Mouse (Mus musculus) midbrain, embryonic 15.5 days (tissue): ENCODE results near the gene Epha4. TPM values are rescaled to one million over a fixed set of nuclear protein-coding genes. Genes with fewer than 3 reads are reported as not detected.

ENCODE experiments used
- ATAC-seq: fragments of 200-750 bp; cut with Nextera tagmentation; replicated peaks from 2 replicates; pipeline ENCODE4 v1.8.0; 2017; ENCODE audit warnings: moderate TSS enrichment
- H3K27ac ChIP-seq: fragments of 300-500 bp; sonication (generic); 2 replicates; pipeline ENCODE4 v1.5.1; 2015; ENCODE audit warnings: mild to moderate bottlenecking, inconsistent platforms
- H3K27me3 ChIP-seq: fragments of 300-500 bp; sonication (generic); replicated peaks from 2 replicates; pipeline ENCODE4 v1.6.1; 2015; ENCODE audit warnings: inconsistent platforms
- H3K36me3 ChIP-seq: fragments of 300-500 bp; sonication (generic); replicated peaks from 2 replicates; pipeline ENCODE4 v1.6.1; 2015; ENCODE audit warnings: inconsistent platforms
- H3K4me1 ChIP-seq: fragments of 300-500 bp; sonication (generic); 2 replicates; pipeline ENCODE4 v1.6.1; 2015; ENCODE audit warnings: inconsistent platforms
- H3K4me2 ChIP-seq: fragments of 300-500 bp; sonication (generic); 2 replicates; pipeline ENCODE4 v1.6.1; 2015; ENCODE audit warnings: inconsistent platforms, mild to moderate bottlenecking, moderate library complexity
- H3K4me3 ChIP-seq: fragments of 300-500 bp; sonication (generic); 2 replicates; pipeline ENCODE4 v1.5.1; 2015; ENCODE audit warnings: mild to moderate bottlenecking, inconsistent platforms
- H3K9ac ChIP-seq: fragments of 300-500 bp; sonication (generic); 2 replicates; pipeline ENCODE4 v1.6.1; 2015; ENCODE audit warnings: mild to moderate bottlenecking, inconsistent platforms
- H3K9me3 ChIP-seq: fragments of 300-500 bp; sonication (generic); 2 replicates; pipeline ENCODE4 v1.6.1; 2016; ENCODE audit warnings: inconsistent platforms
- WGBS: fragments of 180-500 bp; shearing (Covaris S2); methylation state at CpG from one replicate; pipeline ENCODE4 v1.1.7; 2015; ENCODE audit warnings: mixed read lengths; 5-methylcytosine and 5-hydroxymethylcytosine counted together
- polyA plus RNA-seq: library from polyadenylated mRNA; unstranded; fragments of >200 nt; fragmentation: Nextera tagmentation; extraction: Ambion mirVana; gene quantifications from 2 replicates; pipeline ENCODE4 v1.2.1, GENCODE M21; 2015

The Epha4 gene
- polyA plus RNA-seq, 1 experiment from 2014 or later = 38.5 TPM

- H3K4me2 ChIP-seq = peak overlapping the region; percentile 80
- H3K4me1 ChIP-seq = peaks cover 44% of the 10 kb centered on the region
- ATAC-seq = no peak
- H3K9me3 ChIP-seq = no peaks in the 10 kb centered on the region
- 48% methylated on average over 5 of the region's 5 CpGs for WGBS
- no peak overlapping the region for H3K27ac ChIP-seq
- 0 out of 2 replicates have a peak overlapping the region, but pooled peaks have one; percentile 15 for H3K9ac ChIP-seq
- 0 out of 2 replicates have a peak, but pooled peaks cover 2% of the 10 kb centered on the region for H3K27me3 ChIP-seq
- no peaks in the 10 kb centered on the region for H3K36me3 ChIP-seq
- H3K4me3 ChIP-seq = peak overlapping the region; percentile 66; the same call in 1 of the 2 replicates
Measured at GRCm38 (mm10) chr1:77510623-77511022, 4.3 kb downstream of the Epha4 start.

- Histone ChIP-seq H3K27ac (no peak overlapping the region), H3K4me3 (no peak overlapping the region), H3K9me3 (no peaks in the 10 kb centered on the region), H3K4me2 (peak overlapping the region; percentile 45), H3K27me3 (0 out of 2 replicates have a peak, but pooled peaks cover 2% of the 10 kb centered on the region), H3K9ac (no peak overlapping the region), H3K36me3 (no peaks in the 10 kb centered on the region), H3K4me1 (peaks cover 65% of the 10 kb centered on the region)
- WGBS = 79% methylated on average over 18 of the region's 18 CpGs
- ATAC-seq = no peak
Measured at GRCm38 (mm10) chr1:77506856-77507200, 8.1 kb downstream of the Epha4 start.

GRCm38 (mm10) chr1:77506038-77506855 is 8.6 kb downstream of the Epha4 start:
- H3K4me3 ChIP-seq = peak overlapping the region; percentile 23
- no peaks in the 10 kb centered on the region for H3K36me3 ChIP-seq
- peak overlapping the region; percentile 22; the same call in 1 of the 2 replicates for H3K9ac ChIP-seq
- H3K27ac ChIP-seq = no peak overlapping the region
- no peaks in the 10 kb centered on the region for H3K9me3 ChIP-seq
- peaks cover 66% of the 10 kb centered on the region for H3K4me1 ChIP-seq
- 25% methylated on average over 21 of the region's 21 CpGs for whole genome bisulfite sequencing
- H3K4me2 ChIP-seq = peak overlapping the region; percentile 45
- ATAC-seq = peak; percentile 62; the same call in 1 of the 2 replicates
- H3K27me3 ChIP-seq = 0 out of 2 replicates have a peak, but pooled peaks cover 2% of the 10 kb centered on the region

DNA sequence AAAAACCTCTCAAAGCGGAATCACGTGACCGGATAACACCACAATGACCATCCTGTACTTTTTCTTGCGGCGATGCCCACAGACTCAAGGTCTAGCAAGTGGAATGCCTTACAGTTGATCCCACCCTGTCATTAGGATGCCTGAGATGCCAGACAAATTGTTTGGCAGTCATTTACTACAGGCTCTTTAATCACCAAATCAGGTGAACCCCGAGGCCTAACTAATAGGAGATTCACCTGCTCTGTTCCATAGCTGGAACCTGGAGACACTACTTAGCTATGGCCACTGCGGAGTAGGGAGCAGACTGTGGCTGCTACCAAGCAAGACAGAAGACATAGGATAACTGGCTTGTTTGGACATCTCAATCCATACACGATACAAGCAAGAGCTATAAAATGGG is 9.6 kb downstream of the Epha4 start:
- H3K27ac ChIP-seq = no peak overlapping the region
- H3K9me3 ChIP-seq = no peaks in the 10 kb centered on the region
- H3K4me2 ChIP-seq = peak overlapping the region; percentile 45
- no peak for ATAC-seq
- H3K27me3 ChIP-seq = 0 out of 2 replicates have a peak, but pooled peaks cover 2% of the 10 kb centered on the region
- H3K4me3 ChIP-seq = peak overlapping the region; percentile 23
- H3K4me1 ChIP-seq = peaks cover 64% of the 10 kb centered on the region
- no peaks in the 10 kb centered on the region for H3K36me3 ChIP-seq
- peak overlapping the region; percentile 21; the same call in 1 of the 2 replicates for H3K9ac ChIP-seq
- 70% methylated on average over 8 of the region's 8 CpGs for WGBS

- Histone ChIP-seq H3K36me3 (no peaks in the 10 kb centered on the region), H3K9me3 (no peaks in the 10 kb centered on the region), H3K4me2 (peak overlapping the region; percentile 45), H3K4me1 (peaks cover 60% of the 10 kb centered on the region), H3K27ac (no peak overlapping the region), H3K27me3 (0 out of 2 replicates have a peak, but pooled peaks cover 2% of the 10 kb centered on the region), H3K4me3 (0 out of 2 replicates have a peak overlapping the region, but pooled peaks have one; percentile 18), H3K9ac (no peak overlapping the region)
- ATAC-seq = no peak
- 17% methylated on average over 2 of the region's 2 CpGs for WGBS
Measured at GRCm38 (mm10) chr1:77504813-77505212, 10.1 kb downstream of the Epha4 start.

DNA sequence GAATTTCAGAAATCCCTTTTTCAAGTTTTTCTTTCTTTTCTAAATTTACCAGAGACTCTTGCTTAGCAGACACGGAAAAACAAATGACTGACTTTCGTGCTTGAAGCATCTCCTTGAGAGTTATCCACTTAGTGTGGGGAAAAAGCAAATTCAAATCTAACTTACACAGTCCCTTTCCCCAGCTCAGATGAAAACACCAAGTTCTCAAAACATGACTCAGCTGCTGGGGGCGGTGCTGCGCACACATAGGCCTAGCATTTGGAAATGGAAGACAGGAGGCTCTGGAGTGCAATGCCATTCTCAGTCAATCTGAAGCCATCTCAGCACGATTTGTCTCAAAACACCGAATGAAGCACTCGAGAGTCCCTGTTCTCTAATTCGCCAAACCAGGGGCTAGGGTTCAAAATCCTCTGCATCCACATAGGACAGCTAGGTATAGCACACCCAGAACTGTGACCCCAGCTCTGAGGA is 11.1 kb downstream of the Epha4 start:
- Histone ChIP-seq H3K36me3 (no peaks in the 10 kb centered on the region), H3K27me3 (0 out of 2 replicates have a peak, but pooled peaks cover 2% of the 10 kb centered on the region), H3K4me3 (peak overlapping the region; percentile 18), H3K9me3 (no peaks in the 10 kb centered on the region), H3K27ac (no peak overlapping the region), H3K4me2 (peak overlapping the region; percentile 45), H3K4me1 (peaks cover 60% of the 10 kb centered on the region), H3K9ac (no peak overlapping the region)
- no peak for ATAC-seq
- 62% methylated on average over 8 of the region's 8 CpGs for WGBS

DNA sequence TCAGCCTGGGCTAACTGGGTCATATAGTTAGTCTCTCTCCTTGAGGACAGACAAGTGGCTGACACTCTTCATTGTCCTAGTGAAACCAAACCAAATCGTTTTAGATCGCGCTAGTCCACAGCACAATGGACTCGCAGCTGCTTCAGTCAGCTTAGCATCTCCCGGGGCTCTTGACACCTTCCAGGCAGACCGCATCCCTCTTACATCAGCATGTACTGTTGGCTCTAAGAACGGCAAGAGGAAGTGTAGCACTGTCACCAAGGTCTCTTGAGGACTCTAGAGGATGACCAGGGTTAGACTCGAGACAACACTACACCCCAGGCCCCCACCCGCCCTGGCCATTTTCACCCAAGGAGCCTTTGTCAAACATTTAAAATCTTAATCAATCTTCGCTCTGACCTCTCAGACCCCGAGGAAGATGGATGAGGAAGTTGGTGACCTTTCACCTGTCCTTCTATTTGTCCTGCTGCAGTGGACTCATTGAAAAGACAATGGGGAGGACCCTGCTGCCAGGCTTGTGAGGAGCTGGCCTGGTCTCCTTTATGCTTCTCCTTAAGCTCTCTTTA is 12.3 kb downstream of the Epha4 start:
- 11% methylated on average over 11 of the region's 11 CpGs for WGBS
- Histone ChIP-seq H3K4me2 (peak overlapping the region; percentile 45), H3K36me3 (no peaks in the 10 kb centered on the region), H3K4me3 (peak overlapping the region; percentile 10), H3K27me3 (0 out of 2 replicates have a peak, but pooled peaks cover 2% of the 10 kb centered on the region), H3K9ac (no peak overlapping the region), H3K4me1 (peaks cover 62% of the 10 kb centered on the region), H3K27ac (peak overlapping the region; percentile 5; the same call in 1 of the 2 replicates), H3K9me3 (no peaks in the 10 kb centered on the region)
- ATAC-seq = no peak

DNA sequence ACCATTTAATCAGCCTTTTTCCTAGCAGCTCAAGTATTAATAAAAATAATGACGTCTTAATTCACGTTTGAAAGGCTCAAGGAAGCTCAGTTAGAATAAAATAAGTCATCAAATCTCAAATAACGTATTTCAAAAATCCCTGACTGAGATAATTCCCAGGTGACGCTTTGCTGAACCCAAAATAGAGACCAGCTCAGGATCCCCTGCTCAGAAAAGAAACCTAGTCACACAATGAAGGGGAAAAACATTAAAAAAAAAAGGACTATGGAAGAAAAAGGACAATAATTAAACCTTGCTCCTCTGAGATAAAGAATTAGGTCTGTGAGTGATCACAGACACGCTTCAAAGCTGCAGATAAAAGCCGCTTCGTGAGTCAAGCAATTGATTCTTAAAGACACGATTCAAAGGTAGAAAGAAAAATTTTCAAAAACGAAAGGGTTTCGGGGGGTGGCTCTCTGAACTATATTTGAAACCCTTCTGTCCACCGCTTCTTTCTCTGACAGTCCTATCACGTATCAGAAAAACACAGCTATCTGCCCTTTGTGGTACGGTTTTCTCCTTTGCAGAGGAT is 13.4 kb downstream of the Epha4 start:
- Histone ChIP-seq H3K9me3 (no peaks in the 10 kb centered on the region), H3K27me3 (no peaks in the 10 kb centered on the region), H3K36me3 (no peaks in the 10 kb centered on the region), H3K4me3 (0 out of 2 replicates have a peak overlapping the region, but pooled peaks have one; percentile 0), H3K4me1 (peaks cover 63% of the 10 kb centered on the region), H3K9ac (0 out of 2 replicates have a peak overlapping the region, but pooled peaks have one; percentile 5), H3K27ac (0 out of 2 replicates have a peak overlapping the region, but pooled peaks have one; percentile 21), H3K4me2 (peak overlapping the region; percentile 19)
- 27% methylated on average over 13 of the region's 13 CpGs for WGBS
- no peak for ATAC-seq

- no peaks in the 10 kb centered on the region for H3K9me3 ChIP-seq
- ATAC-seq = no peak
- no peak overlapping the region for H3K9ac ChIP-seq
- H3K4me3 ChIP-seq = no peak overlapping the region
- H3K4me2 ChIP-seq = peak overlapping the region; percentile 25; the same call in 1 of the 2 replicates
- H3K4me1 ChIP-seq = peaks cover 58% of the 10 kb centered on the region
- WGBS = 38% methylated on average over 4 of the region's 4 CpGs
- no peaks in the 10 kb centered on the region for H3K36me3 ChIP-seq
- H3K27ac ChIP-seq = 0 out of 2 replicates have a peak overlapping the region, but pooled peaks have one; percentile 40
- no peaks in the 10 kb centered on the region for H3K27me3 ChIP-seq
Measured at GRCm38 (mm10) chr1:77497506-77497905, 17.4 kb downstream of the Epha4 start.

DNA sequence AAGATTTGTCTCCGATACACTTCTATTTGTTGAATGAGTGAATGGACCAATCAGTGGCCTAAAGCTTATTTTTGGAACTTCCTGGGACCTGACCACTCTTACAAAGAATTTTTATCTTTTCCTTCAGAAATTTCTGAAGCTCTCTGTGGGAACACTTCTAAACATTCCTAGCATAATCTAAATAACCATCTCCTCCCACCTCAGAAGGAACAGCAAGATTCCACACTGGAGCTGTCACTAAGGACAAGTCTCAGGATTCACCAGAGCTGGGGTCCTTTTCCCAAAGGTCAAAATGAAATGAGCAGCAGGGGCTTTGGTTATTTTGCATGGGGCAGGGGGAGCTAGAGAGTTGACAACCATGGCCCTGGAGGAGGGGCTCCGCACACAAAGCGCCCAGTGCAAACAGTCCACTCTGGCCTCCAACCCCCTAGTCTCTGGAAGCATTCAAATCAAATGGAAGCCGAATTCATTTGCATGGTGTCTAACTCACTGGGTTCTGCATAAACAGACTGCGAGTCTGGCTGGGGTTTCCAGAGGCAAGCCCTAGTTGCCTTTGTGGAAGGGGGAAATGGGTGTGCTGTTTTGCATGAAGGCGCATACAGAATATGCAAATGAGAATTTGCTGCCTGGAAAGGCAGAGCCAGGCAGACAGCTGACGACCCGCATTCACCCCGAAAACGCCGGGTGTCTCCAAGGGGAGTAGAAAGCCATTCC is 18.3 kb downstream of the Epha4 start:
- Histone ChIP-seq H3K27ac (peak overlapping the region; percentile 40), H3K4me2 (peak overlapping the region; percentile 25), H3K27me3 (no peaks in the 10 kb centered on the region), H3K9me3 (no peaks in the 10 kb centered on the region), H3K36me3 (no peaks in the 10 kb centered on the region), H3K4me1 (peaks cover 54% of the 10 kb centered on the region), H3K9ac (no peak overlapping the region), H3K4me3 (no peak overlapping the region)
- peak; percentile 82 for ATAC-seq
- 10% methylated on average over 11 of the region's 11 CpGs for WGBS

DNA sequence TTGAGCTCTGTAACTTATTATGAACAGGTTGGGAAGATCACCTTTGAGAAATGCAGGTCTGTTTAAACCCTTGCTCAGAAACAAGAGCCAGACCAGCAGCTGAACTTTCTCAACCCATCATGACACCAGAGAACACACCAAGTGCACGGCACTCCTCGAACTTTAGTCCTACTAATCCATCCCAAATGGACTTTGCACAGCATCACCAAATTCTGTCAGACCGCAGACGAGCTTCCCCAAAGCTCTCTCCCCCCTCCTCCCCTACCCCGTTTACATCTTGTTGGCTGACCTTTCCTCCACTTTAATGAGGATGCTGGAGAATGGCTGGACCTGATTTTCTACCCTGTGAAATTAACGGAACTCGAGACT is 19.1 kb downstream of the Epha4 start:
- ATAC-seq = no peak
- Histone ChIP-seq H3K27me3 (no peaks in the 10 kb centered on the region), H3K27ac (no peak overlapping the region), H3K9me3 (no peaks in the 10 kb centered on the region), H3K4me3 (no peak overlapping the region), H3K36me3 (no peaks in the 10 kb centered on the region), H3K4me2 (peak overlapping the region; percentile 8; the same call in 1 of the 2 replicates), H3K4me1 (peaks cover 46% of the 10 kb centered on the region), H3K9ac (no peak overlapping the region)
- WGBS = 15% methylated on average over 7 of the region's 7 CpGs
